Mouse (Mus musculus): Measurements from ENCODE around the gene Rab25. TPM values are rescaled to one million over a fixed set of nuclear protein-coding genes. Genes with fewer than 3 reads are reported as not detected.

The Rab25 gene
- total and polyA plus RNA-seq, 3 experiments: 0.96 to 1.9 TPM; not detected in 1

DNA sequence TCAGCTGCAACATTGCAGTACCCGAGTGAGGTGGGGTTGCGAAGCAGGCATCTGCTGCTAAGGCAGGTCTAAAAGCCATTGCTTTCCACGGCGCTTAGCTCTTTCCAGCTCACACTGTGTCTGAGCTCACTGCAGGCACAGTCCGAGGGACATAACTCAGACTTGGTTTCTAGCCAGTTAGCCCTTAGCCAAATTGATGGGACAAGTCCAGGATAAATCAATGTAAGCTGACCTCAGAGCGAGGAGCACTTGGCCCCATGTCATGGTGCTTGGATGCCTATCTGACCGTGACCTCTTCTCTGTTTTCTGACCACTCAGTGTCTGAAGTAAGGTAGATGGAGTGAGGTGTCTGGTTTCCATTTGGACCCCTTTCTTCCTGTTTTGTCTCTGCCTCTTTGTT lies 15.9 kb upstream of the Rab25 start:
- Histone ChIP-seq H3K27ac (ENCODE audit: control insufficient read depth, low read depth, low read length) (no peak overlapping the region), H3K9me3 (replicated peaks; ENCODE audit: insufficient read depth, low read length) (no peaks in the 10 kb centered on the region), H3K79me2 (ENCODE audit: control insufficient read depth, insufficient read depth, low read length, poor library complexity) (no peaks in the 10 kb centered on the region), H3K4me3 (ENCODE audit: control insufficient read depth in 1 of 2, insufficient read depth in 1 of 2, low read depth in 2 of 2, low read length in 2 of 2) (no peak overlapping the region), H3K9ac (ENCODE audit: control insufficient read depth, low read depth, low read length, poor library complexity, severe bottlenecking) (no peak overlapping the region), H3K4me1 (ENCODE audit: control insufficient read depth in 1 of 2, insufficient read depth in 2 of 2, low read length in 2 of 2) (no peaks in the 10 kb centered on the region), H3K27me3 (ENCODE audit: control insufficient read depth in 1 of 2, insufficient read depth in 2 of 2, low read length in 2 of 2) (no peaks in the 10 kb centered on the region), H3K36me3 (ENCODE audit: control insufficient read depth in 1 of 2, insufficient read depth in 2 of 2, low read length in 2 of 2) (peaks cover 0 to 50% of the 10 kb centered on the region in 2 experiments; a peak in 2 of 4 replicates)
- no peak for DNase-seq (ENCODE audit: low read depth, low spot score)
- no peak for TF ChIP-seq EP300 (IDR thresholded peaks at IDR 0.05; ENCODE audit: low read depth in 1 of 2, low read length in 2 of 2)
- TF ChIP-seq MYC (IDR thresholded peaks at IDR 0.05; ENCODE audit: low read depth, low read length): no peak
- TF ChIP-seq CHD1 (IDR thresholded peaks at IDR 0.05; ENCODE audit: low read depth, low read length): no peak
- no peak for TF ChIP-seq NELFE (IDR thresholded peaks at IDR 0.05; ENCODE audit: low read depth, low read length)
- TF ChIP-seq KAT2A (conservative IDR thresholded peaks at IDR 0.05; ENCODE audit: low read depth, low read length): no peak
- TF ChIP-seq ZMIZ1 (IDR thresholded peaks at IDR 0.05; ENCODE audit: low read depth, low read length): no peak
- TF ChIP-seq CHD2 (IDR thresholded peaks at IDR 0.05; ENCODE audit: low read length): no peak
- TF ChIP-seq POLR2AphosphoS2 (IDR thresholded peaks at IDR 0.05; ENCODE audit: low read length): no peak
- TF ChIP-seq ETS1 (IDR thresholded peaks at IDR 0.05; ENCODE audit: low read depth, low read length): no peak
- no peak for TF ChIP-seq MAZ (IDR thresholded peaks at IDR 0.05; ENCODE audit: low read depth, low read length)
- TF ChIP-seq UBTF (IDR thresholded peaks at IDR 0.05; ENCODE audit: borderline replicate concordance, insufficient read depth, low read depth, low read length): no peak
- TF ChIP-seq USF2 (IDR thresholded peaks at IDR 0.05; ENCODE audit: borderline replicate concordance in 1 of 2, insufficient read depth in 1 of 2, low read depth in 1 of 2, low read length in 2 of 2): no peak

DNA sequence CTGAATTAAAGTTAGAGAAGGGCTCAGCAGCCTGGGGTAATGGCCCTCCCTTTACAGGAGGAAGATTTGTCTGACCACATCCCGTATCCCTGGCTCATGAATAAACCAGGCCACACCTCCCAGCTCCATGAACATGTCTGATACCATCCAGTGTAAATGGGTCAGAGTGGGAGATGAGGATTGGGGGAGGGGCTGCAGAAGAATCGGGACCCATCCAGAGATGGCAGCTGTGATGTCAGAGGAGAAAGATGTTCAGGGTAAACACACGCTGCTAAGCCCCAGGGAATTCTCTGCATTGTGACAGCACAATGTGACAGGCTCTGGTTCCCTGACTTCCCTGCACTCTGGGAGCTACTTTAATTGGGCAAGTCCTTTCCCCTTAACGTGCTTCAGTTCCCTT lies 15.3 kb upstream of the Rab25 start:
- no peaks in the 10 kb centered on the region for H3K79me2 ChIP-seq (ENCODE audit: control insufficient read depth, insufficient read depth, low read length, poor library complexity)
- H3K9me3 ChIP-seq (replicated peaks; ENCODE audit: insufficient read depth, low read length): no peaks in the 10 kb centered on the region
- H3K9ac ChIP-seq (ENCODE audit: control insufficient read depth, low read depth, low read length, poor library complexity, severe bottlenecking): no peak overlapping the region
- no peak overlapping the region for H3K4me3 ChIP-seq (ENCODE audit: control insufficient read depth in 1 of 2, insufficient read depth in 1 of 2, low read depth in 2 of 2, low read length in 2 of 2)
- no peak overlapping the region for H3K27ac ChIP-seq (ENCODE audit: control insufficient read depth, low read depth, low read length)
- H3K36me3 ChIP-seq (ENCODE audit: control insufficient read depth in 1 of 2, insufficient read depth in 2 of 2, low read length in 2 of 2): peaks cover 0 to 47% of the 10 kb centered on the region in 2 experiments; a peak in 2 of 4 replicates
- TF ChIP-seq ELF1 (IDR thresholded peaks at IDR 0.05; ENCODE audit: low read depth, low read length) (no peak), POLR2AphosphoS2 (IDR thresholded peaks at IDR 0.05; ENCODE audit: low read length) (no peak), USF2 (IDR thresholded peaks at IDR 0.05; ENCODE audit: borderline replicate concordance in 1 of 2, insufficient read depth in 1 of 2, low read depth in 1 of 2, low read length in 2 of 2) (no peak), NELFE (IDR thresholded peaks at IDR 0.05; ENCODE audit: low read depth, low read length) (no peak), UBTF (IDR thresholded peaks at IDR 0.05; ENCODE audit: borderline replicate concordance, insufficient read depth, low read depth, low read length) (no peak), MYB (IDR thresholded peaks at IDR 0.05; ENCODE audit: low read depth, low read length) (no peak), ZC3H11A (IDR thresholded peaks at IDR 0.05; ENCODE audit: low read depth, low read length) (no peak), ETS1 (IDR thresholded peaks at IDR 0.05; ENCODE audit: low read depth, low read length) (no peak), MXI1 (IDR thresholded peaks at IDR 0.05; ENCODE audit: low read depth, low read length) (no peak), ZMIZ1 (IDR thresholded peaks at IDR 0.05; ENCODE audit: low read depth, low read length) (no peak), CTCF (IDR thresholded peaks at IDR 0.05 in 2 of 3, conservative IDR thresholded peaks at IDR 0.05 in 1 of 3; ENCODE audit: control insufficient read depth in 1 of 3, insufficient read depth in 1 of 3, low read depth in 2 of 3, low read length in 3 of 3, poor library complexity in 1 of 3, severe bottlenecking in 1 of 3) (no peak), JUND (IDR thresholded peaks at IDR 0.05; ENCODE audit: low read depth, low read length) (no peak)
- H3K4me1 ChIP-seq (ENCODE audit: control insufficient read depth in 1 of 2, insufficient read depth in 2 of 2, low read length in 2 of 2): no peaks in the 10 kb centered on the region
- no peaks in the 10 kb centered on the region for H3K27me3 ChIP-seq (ENCODE audit: control insufficient read depth in 1 of 2, insufficient read depth in 2 of 2, low read length in 2 of 2)
- no peak for DNase-seq (ENCODE audit: low read depth, low spot score)
